Mouse (Mus musculus) c-Kit-positive CD71-positive TER-119-negative erythroid progenitor cells, embryonic 14.5 days (primary cell): ENCODE data around the gene Celf2.

Source experiments
- DNase-seq: peaks from one replicate; pipeline ENCODE4 v3.0.0-alpha.2; 2013; ENCODE audit warnings: low read depth

Celf2 gene

DNA sequence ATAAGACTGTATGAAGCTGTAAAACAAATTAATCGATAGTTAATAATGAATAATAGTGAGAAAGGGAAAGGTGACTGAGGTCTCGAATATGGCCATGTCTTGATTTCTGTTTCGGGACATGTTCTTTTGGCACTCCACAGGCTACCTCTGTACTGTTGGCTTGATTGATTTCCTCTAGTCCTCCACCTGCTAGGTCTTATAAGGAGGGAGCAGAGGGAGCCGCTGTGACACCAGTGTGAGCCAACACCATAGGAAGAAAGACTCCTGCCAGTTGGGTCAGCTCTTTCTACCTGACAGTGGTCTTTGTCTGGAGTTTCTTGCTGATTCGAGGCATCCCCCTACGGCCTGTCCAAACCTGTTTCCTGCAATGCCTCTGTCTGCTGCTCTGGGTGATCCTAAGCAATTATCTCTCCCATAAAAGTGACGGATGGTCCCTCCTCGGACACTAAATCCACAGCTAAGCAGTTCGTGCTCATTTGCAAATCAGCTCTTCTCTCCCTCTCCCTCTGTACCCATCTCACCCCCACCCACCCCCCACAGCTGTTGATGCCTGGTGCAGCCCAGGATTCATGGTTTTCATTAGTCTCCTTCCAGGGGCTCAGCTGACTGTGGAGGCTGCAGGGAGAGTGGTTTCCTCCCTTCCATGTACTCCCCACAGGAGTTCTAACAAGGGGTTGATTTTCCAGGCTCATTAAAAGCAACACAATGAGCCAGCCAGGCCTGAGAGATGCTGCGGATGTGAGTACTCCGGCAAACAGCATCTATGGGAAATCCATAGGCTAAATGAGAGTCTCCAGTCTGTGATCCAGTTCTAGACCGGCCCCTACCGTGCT, 1003.2 kb downstream of the Celf2 start:
- no peak for DNase-seq

- no peak for DNase-seq
Observed at GRCm38 (mm10) chr2:6505531-6505930, 1003.8 kb downstream of the Celf2 start.

- DNase-seq: no peak
Observed at GRCm38 (mm10) chr2:6498101-6498500, 1011.3 kb downstream of the Celf2 start.

GRCm38 (mm10) chr2:6497636-6498035, 1011.7 kb downstream of the Celf2 start:
- no peak for DNase-seq

DNA sequence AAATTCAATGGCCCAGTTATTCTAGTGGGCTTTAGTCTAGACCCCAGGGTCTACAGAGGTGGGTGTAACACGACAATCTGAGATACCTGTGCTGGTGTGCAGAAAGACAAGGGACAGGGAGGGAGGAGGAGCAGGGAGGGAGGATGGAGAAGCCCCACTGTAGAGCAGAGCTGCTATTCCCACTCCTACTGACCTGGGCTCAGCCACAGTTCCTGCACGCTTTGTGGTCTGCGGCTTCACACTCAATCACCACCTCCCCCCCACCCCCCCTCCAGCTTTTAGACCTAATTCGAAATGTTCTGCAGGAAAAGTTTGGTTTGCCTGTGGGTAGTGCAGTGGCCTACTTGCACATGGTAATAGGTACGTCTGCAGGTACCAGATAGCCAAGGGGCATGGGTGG, 1015.5 kb downstream of the Celf2 start:
- no peak for DNase-seq

- DNase-seq: no peak
Observed at GRCm38 (mm10) chr2:6490870-6491269, 1018.5 kb downstream of the Celf2 start.

DNA sequence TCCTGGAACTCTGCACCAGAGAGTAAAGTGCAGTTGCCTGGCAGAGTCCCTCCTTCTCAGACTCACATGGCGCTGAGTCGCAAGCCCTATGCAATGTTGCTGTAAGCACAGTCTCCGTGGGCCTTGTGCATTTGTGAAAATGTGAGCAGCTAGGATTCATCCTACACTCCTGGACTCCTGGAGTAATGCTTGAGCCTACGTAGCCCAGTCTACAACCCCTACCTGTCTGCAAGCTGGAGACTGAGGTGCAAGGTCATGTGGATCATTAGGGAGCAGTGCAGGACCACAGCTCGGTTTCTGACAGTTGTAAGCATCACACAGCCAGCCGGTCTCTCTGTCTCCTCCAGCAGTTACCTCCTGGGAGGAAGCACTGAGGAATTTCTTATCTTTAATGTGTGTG, 1019.3 kb downstream of the Celf2 start:
- DNase-seq: no peak
